Mouse (Mus musculus): ENCODE results near the gene Ltb4r1.

DNA sequence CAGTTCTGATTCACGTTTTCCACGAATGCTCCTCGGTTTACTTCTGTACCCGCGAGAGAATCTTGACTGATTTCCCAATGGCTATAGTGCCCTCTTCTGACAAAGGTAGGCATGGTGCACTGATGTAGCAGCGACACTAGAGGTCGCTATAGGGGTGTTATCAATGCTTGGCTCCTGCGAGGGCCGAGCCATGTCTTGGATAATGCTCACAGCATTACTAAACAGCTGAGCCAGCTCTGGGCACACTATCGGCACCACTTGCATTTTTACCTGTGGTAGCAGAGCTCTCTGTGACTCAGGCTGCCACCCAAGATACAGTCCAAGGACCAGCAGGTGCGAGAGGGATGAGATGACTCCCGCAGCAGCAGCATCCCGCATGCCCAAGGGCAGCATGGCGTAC lies 15.5 kb downstream of the Ltb4r1 start:
- peak; percentile 87 for TF ChIP-seq CTCF (IDR thresholded peaks at IDR 0.05; ENCODE audit: borderline replicate concordance, insufficient read depth, low read length)
- 0 out of 2 replicates have a peak, but pooled peaks have one; percentile 22 for TF ChIP-seq POLR2A (IDR thresholded peaks at IDR 0.05; ENCODE audit: low read depth, low read length)

All from embryonic fibroblast, embryonic 13.5 days (primary cell).